Mouse (Mus musculus) stomach, embryonic 14.5 days (tissue): ENCODE measurements around the gene Tle6. TPM values are rescaled to one million over a fixed set of nuclear protein-coding genes. Genes with fewer than 3 reads are reported as not detected.

Experiments
- ATAC-seq: fragments of 200-750 bp; cut with Nextera tagmentation; 2 replicates; pipeline ENCODE4 v1.8.0; 2017; ENCODE audit warnings: low read depth, moderate TSS enrichment; ENCODE audit not compliant: insufficient number of reproducible peaks, insufficient read depth, low FRiP score
- H3K27ac ChIP-seq: fragments of 300-500 bp; sonication (generic); 2 replicates; pipeline ENCODE4 v1.5.1; 2014; ENCODE audit warnings: mild to moderate bottlenecking, low read length, moderate library complexity, mixed read lengths
- H3K27me3 ChIP-seq: fragments of 300-500 bp; sonication (generic); 2 replicates; pipeline ENCODE4 v1.6.1; 2014; ENCODE audit warnings: low read length, control low read depth, mixed read lengths; ENCODE audit not compliant: control insufficient read depth, insufficient read depth
- H3K36me3 ChIP-seq: fragments of 300-500 bp; sonication (generic); 2 replicates; pipeline ENCODE4 v1.6.1; 2014; ENCODE audit warnings: mild to moderate bottlenecking, control low read depth, low read length, moderate library complexity, mixed read lengths; ENCODE audit not compliant: control insufficient read depth, insufficient read depth
- H3K4me1 ChIP-seq: fragments of 300-500 bp; sonication (generic); 2 replicates; pipeline ENCODE4 v1.6.1; 2014; ENCODE audit warnings: low read length, control low read depth, mixed read lengths; ENCODE audit not compliant: control insufficient read depth, insufficient read depth
- H3K4me2 ChIP-seq: fragments of 300-500 bp; sonication (generic); replicated peaks from 2 replicates; pipeline ENCODE4 v1.6.1; 2014; ENCODE audit warnings: low read depth, low read length, control low read depth
- H3K4me3 ChIP-seq: fragments of 300-500 bp; sonication (generic); 2 replicates; pipeline ENCODE4 v1.5.1; 2014; ENCODE audit warnings: low read depth, low read length, control low read depth
- H3K9ac ChIP-seq: fragments of 300-500 bp; sonication (generic); replicated peaks from 2 replicates; pipeline ENCODE4 v1.6.1; 2014; ENCODE audit warnings: low read depth, mild to moderate bottlenecking, control low read depth, low read length, moderate library complexity, mixed read lengths
- H3K9me3 ChIP-seq: fragments of 300-500 bp; sonication (generic); 2 replicates; pipeline ENCODE4 v1.6.1; 2016; ENCODE audit warnings: low read depth, low read length, control low read depth; ENCODE audit not compliant: control insufficient read depth
- WGBS: fragments of 180-500 bp; shearing (Covaris S2); extraction: QIAGEN DNeasy Blood & Tissue Kit; methylation state at CpG from one replicate; pipeline ENCODE4 v1.1.7; 2014; 5-methylcytosine and 5-hydroxymethylcytosine counted together
- polyA plus RNA-seq: library from polyadenylated mRNA; unstranded; fragments of >200 nt; fragmentation: Nextera tagmentation; extraction: Ambion mirVana; gene quantifications from 2 replicates; pipeline ENCODE4 v1.2.1, GENCODE M21; 2014

Gene Tle6
- polyA plus RNA-seq, 1 experiment from 2014 or later, result 14.3 TPM

DNA sequence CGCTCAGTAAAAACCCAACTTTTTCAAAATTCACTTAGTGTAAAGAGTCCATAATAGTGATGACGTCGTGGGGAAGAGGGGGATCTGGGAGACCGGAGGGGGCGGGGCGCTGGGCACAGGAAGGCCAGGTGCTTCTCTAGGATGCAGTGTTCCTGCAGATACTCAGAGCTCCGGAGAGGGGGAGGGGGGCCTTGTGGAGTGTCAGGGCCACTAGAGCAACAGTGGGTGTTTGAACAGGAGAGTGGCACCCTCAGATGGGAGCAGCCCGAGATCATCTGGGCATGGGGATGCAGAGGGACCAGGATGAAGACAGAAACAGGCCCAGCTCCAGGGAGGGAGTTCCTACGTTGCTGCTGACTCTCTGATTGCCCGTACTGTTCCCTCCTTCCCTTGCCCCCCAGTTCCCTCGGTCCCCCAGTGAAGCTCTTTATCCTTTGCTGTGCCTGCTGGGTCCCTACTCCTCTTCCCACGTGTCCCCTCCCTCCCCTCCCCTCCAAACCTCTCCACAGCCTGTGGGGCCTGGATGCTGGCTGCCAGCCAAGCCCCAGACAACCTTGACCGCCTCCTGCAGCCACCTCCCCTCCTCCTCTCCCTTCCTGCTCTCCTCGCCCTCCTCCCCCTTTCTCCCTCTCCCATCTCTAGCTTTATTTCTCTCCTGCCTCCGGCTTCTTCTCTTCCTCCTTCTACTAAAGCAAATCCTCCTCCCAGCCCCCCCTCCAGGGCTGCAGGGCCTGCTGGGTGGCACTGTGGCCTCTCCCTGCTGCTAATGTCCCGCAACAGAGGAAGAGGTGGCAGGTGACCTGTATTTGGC lies 32.3 kb downstream of the Tle6 start:
- WGBS, result 12% methylated on average over 16 of the region's 16 CpGs
- H3K4me1 ChIP-seq, result peaks cover 55% of the 10 kb centered on the region
- peak; percentile 12 for ATAC-seq

DNA sequence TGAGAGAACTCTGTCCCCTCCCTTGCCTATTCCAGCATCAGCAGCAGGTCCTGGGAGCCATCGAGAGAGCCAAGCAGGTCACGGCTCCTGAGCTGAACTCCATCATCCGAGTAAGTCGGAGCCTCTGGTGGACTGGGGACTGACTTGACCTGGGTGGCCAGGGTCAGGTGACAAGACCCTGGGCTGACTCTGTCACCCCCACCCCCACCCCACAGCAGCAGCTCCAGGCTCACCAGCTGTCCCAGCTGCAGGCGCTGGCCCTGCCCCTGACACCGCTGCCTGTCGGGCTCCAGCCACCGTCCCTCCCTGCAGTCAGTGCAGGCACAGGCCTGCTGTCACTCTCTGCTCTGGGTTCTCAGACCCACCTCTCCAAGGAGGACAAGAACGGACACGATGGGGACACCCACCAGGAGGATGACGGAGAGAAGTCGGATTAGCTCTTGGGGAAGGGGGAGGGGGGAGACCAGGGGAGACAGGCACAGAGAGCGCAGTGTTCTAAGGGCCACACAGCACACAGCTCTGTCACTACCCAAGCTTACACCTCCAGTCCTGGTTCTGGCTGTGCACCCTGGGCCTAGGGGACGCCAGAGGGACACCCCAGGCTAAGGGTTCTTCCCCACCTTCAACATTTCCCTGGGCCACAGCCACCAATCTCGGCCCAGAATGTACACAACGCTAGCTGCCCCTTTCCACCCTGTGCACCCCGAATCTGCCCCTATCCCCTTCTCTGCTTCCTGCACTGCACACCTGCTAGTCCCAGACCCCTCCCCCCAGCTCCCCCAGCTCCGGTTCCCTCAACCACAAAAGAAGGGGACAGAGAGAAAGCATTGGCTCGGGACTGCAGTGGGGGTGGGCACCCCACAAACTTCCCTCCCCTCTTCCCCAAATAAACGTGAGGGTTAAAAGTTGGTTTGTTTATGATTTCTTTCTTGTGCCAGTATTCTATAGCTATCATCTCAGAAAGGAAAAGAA lies 35.3 kb downstream of the Tle6 start:
- Histone ChIP-seq H3K4me1 (peaks cover 61% of the 10 kb centered on the region), H3K4me3 (no peak overlapping the region), H3K36me3 (peaks cover 37% of the 10 kb centered on the region), H3K27ac (peak overlapping the region; percentile 7; the same call in 1 of the 2 replicates), H3K9me3 (no peaks in the 10 kb centered on the region), H3K9ac (no peak overlapping the region), H3K4me2 (no peak overlapping the region), H3K27me3 (no peaks in the 10 kb centered on the region)
- no peak for ATAC-seq
- 48% methylated on average over 20 of the region's 20 CpGs for WGBS

More for the DNA sequence above, 32.3 kb downstream of the Tle6 start:
- H3K36me3 ChIP-seq, result peaks cover 30% of the 10 kb centered on the region
- H3K27ac ChIP-seq, result peak overlapping the region; percentile 86
- no peak overlapping the region for H3K9ac ChIP-seq
- H3K9me3 ChIP-seq, result no peaks in the 10 kb centered on the region
- H3K4me3 ChIP-seq, result no peak overlapping the region
- H3K27me3 ChIP-seq, result no peaks in the 10 kb centered on the region
- peak overlapping the region; percentile 31 for H3K4me2 ChIP-seq

DNA sequence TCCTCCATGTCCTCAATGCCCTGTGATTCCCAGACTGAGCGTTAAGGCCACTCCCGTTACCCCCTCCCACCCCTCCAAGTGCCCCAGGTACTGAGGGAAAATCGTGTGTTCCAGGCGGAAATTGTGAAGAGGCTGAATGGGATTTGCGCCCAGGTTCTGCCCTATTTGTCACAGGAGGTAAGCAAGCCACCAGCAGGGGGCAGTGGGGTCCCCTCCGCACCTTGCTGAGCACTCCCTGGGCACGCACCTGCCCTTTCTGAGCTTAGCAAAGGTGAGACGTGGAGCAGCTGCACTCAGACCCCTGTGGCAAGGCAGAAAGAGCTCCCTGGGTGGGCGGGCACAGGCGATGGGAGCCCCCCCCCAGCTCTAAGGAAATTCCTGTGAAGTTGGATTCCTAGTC lies 36.1 kb downstream of the Tle6 start:
- WGBS, result 34% methylated on average over 10 of the region's 10 CpGs
- H3K4me3 ChIP-seq, result no peak overlapping the region
- peaks cover 37% of the 10 kb centered on the region for H3K36me3 ChIP-seq
- peaks cover 56% of the 10 kb centered on the region for H3K4me1 ChIP-seq
- peak overlapping the region; percentile 7; the same call in 1 of the 2 replicates for H3K27ac ChIP-seq
- no peak overlapping the region for H3K4me2 ChIP-seq
- ATAC-seq, result no peak
- no peak overlapping the region for H3K9ac ChIP-seq
- H3K9me3 ChIP-seq, result no peaks in the 10 kb centered on the region
- H3K27me3 ChIP-seq, result no peaks in the 10 kb centered on the region

DNA sequence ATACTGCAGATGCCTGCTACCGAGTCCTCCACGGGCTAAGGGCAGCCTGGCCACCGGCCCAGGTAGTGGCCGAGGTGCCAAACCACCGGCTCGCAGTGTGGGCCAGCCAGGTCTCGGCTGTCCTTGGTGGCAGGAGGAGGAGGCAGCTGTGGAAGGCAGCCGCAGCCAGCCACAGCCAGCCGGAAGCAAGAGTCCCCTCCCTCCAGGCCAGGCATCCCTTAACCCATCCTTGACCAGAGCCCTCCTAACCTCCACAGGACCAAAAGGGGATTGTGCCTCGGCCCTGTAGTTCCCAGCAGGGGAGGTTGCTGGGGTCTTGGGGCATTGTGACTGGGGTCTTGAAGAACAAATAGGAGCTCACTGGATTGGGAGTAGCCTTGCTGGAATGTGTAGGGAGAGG lies 36.7 kb downstream of the Tle6 start:
- peaks cover 37% of the 10 kb centered on the region for H3K36me3 ChIP-seq
- H3K4me2 ChIP-seq, result peak overlapping the region; percentile 44
- H3K4me1 ChIP-seq, result peaks cover 50% of the 10 kb centered on the region
- H3K9ac ChIP-seq, result no peak overlapping the region
- ATAC-seq, result peak; percentile 10; the same call in 1 of the 2 replicates
- H3K27ac ChIP-seq, result peak overlapping the region; percentile 36; the same call in 1 of the 2 replicates
- H3K9me3 ChIP-seq, result no peaks in the 10 kb centered on the region
- H3K27me3 ChIP-seq, result no peaks in the 10 kb centered on the region
- WGBS, result 8% methylated on average over 10 of the region's 10 CpGs
- peak overlapping the region; percentile 19 for H3K4me3 ChIP-seq

GRCm38 (mm10) chr10:81563481-81563880 lies 37.4 kb downstream of the Tle6 start:
- H3K27me3 ChIP-seq, result no peaks in the 10 kb centered on the region
- ATAC-seq, result no peak
- H3K4me1 ChIP-seq, result peaks cover 44% of the 10 kb centered on the region
- H3K4me2 ChIP-seq, result peak overlapping the region; percentile 44
- H3K4me3 ChIP-seq, result 0 out of 2 replicates have a peak overlapping the region, but pooled peaks have one; percentile 19
- no peak overlapping the region for H3K27ac ChIP-seq
- H3K9me3 ChIP-seq, result no peaks in the 10 kb centered on the region
- WGBS, result 50% methylated on average over 6 of the region's 6 CpGs
- peaks cover 37% of the 10 kb centered on the region for H3K36me3 ChIP-seq
- H3K9ac ChIP-seq, result no peak overlapping the region

GRCm38 (mm10) chr10:81562411-81562810 lies 38.5 kb downstream of the Tle6 start:
- no peak for ATAC-seq
- Histone ChIP-seq H3K9me3 (no peaks in the 10 kb centered on the region), H3K9ac (no peak overlapping the region), H3K4me3 (0 out of 2 replicates have a peak overlapping the region, but pooled peaks have one; percentile 2), H3K27ac (no peak overlapping the region), H3K27me3 (no peaks in the 10 kb centered on the region), H3K36me3 (peaks cover 37% of the 10 kb centered on the region), H3K4me1 (peaks cover 36% of the 10 kb centered on the region), H3K4me2 (peak overlapping the region; percentile 3)
- 68% methylated on average over 6 of the region's 6 CpGs for WGBS

DNA sequence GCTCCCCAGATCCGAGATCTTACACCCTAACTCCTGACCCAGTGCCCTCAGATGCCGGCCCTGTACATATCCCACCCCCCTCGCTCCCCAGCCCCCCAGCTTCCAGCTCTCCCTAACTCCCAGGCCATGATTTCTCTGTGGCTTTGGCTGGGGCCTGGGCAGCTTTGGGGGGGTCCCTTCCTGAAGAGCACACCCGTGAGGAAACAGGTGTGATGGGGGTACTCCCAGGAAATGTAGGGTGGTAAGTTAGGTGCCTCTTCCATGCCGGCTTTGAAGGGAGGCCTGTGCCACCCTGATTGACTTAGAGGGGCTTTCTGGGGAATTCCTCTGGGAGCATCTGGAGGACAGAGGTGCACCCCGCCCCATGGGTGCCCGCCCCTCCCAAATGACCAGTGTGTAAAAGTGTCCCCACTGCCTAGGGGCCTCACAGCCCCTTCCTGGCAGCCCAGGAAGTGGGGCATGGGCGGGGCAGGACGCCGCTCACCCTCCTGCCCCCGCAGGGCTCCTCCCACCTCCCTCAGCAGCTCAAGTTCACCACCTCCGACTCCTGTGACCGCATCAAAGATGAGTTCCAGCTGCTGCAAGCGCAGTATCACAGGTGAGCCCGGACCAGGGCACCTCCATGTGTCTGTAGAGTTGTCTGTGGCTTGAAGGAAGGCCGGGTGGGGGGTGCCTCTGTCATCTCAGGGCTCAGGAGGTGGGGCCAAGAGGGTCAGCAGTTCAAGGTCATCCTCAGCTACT lies 40.0 kb downstream of the Tle6 start:
- no peaks in the 10 kb centered on the region for H3K27me3 ChIP-seq
- WGBS, result 12% methylated on average over 16 of the region's 16 CpGs
- no peak for ATAC-seq
- no peaks in the 10 kb centered on the region; the same call in 1 of the 2 replicates for H3K9me3 ChIP-seq
- H3K4me1 ChIP-seq, result peaks cover 36% of the 10 kb centered on the region
- H3K9ac ChIP-seq, result peak overlapping the region; percentile 95; the same call in 1 of the 2 replicates
- peaks cover 26% of the 10 kb centered on the region for H3K36me3 ChIP-seq
- H3K4me3 ChIP-seq, result peak overlapping the region; percentile 96
- H3K27ac ChIP-seq, result peak overlapping the region; percentile 95; the same call in 1 of the 2 replicates
- H3K4me2 ChIP-seq, result peak overlapping the region; percentile 53
